Mouse (Mus musculus) hindbrain, embryonic 11.5 days (tissue): ENCODE measurements around the gene Hif1an. TPM values are rescaled to one million over a fixed set of nuclear protein-coding genes. Genes with fewer than 3 reads are reported as not detected.

Source experiments
- ATAC-seq: fragments of 200-750 bp; cut with Nextera tagmentation; 2 replicates; pipeline ENCODE4 v1.8.0; 2017; ENCODE audit warnings: mild to moderate bottlenecking, moderate TSS enrichment, moderate library complexity; ENCODE audit not compliant: low FRiP score
- DNase-seq: peaks from one replicate; pipeline ENCODE4 v3.0.0-alpha.2; 2015; ENCODE audit warnings: low spot score
- H3K27ac ChIP-seq: fragments of 300-500 bp; sonication (generic); 2 replicates; pipeline ENCODE4 v1.5.1; 2014; ENCODE audit warnings: mild to moderate bottlenecking, low read depth, low read length
- H3K27me3 ChIP-seq: fragments of 300-500 bp; sonication (generic); 2 replicates; pipeline ENCODE4 v1.6.1; 2014; ENCODE audit warnings: mild to moderate bottlenecking, low read length, moderate library complexity, mixed read lengths; ENCODE audit not compliant: control insufficient read depth, insufficient read depth
- H3K36me3 ChIP-seq: fragments of 300-500 bp; sonication (generic); 2 replicates; pipeline ENCODE4 v1.6.1; 2014; ENCODE audit warnings: mild to moderate bottlenecking, low read length, moderate library complexity, mixed read lengths; ENCODE audit not compliant: control insufficient read depth, insufficient read depth
- H3K4me1 ChIP-seq: fragments of 300-500 bp; sonication (generic); replicated peaks from 2 replicates; pipeline ENCODE4 v1.6.1; 2014; ENCODE audit warnings: low read length, mixed read lengths; ENCODE audit not compliant: control insufficient read depth, insufficient read depth
- H3K4me2 ChIP-seq: fragments of 300-500 bp; sonication (generic); replicated peaks from 2 replicates; pipeline ENCODE4 v1.6.1; 2014; ENCODE audit warnings: mild to moderate bottlenecking, low read depth, low read length
- H3K4me3 ChIP-seq: fragments of 300-500 bp; sonication (generic); 2 replicates; pipeline ENCODE4 v1.5.1; 2014; ENCODE audit warnings: low read depth, low read length
- H3K9ac ChIP-seq: fragments of 300-500 bp; sonication (generic); 2 replicates; pipeline ENCODE4 v1.6.1; 2014; ENCODE audit warnings: low read depth, low read length
- H3K9me3 ChIP-seq: fragments of 300-500 bp; sonication (generic); 2 replicates; pipeline ENCODE4 v1.6.1; 2016; ENCODE audit warnings: low read length; ENCODE audit not compliant: control insufficient read depth
- WGBS: fragments of 180-500 bp; shearing (Covaris S2); extraction: QIAGEN DNeasy Blood & Tissue Kit; methylation state at CpG from one replicate; pipeline ENCODE4 v1.1.7; 2014; 5-methylcytosine and 5-hydroxymethylcytosine counted together
- polyA plus RNA-seq: library from polyadenylated mRNA; unstranded; fragments of >200 nt; fragmentation: Nextera tagmentation; extraction: Ambion mirVana; gene quantifications from 2 replicates; pipeline ENCODE4 v1.2.1, GENCODE M21; 2014

Hif1an gene
- polyA plus RNA-seq, 1 experiment from 2014 or later = 31.9 TPM

- no peak overlapping the region for H3K9ac ChIP-seq
- no peaks in the 10 kb centered on the region for H3K36me3 ChIP-seq
- no peak for ATAC-seq
- H3K9me3 ChIP-seq = no peaks in the 10 kb centered on the region
- 83% methylated on average over 9 of the region's 9 CpGs for WGBS
- no peak overlapping the region for H3K4me3 ChIP-seq
- no peaks in the 10 kb centered on the region; the same call in 1 of the 2 replicates for H3K27me3 ChIP-seq
- no peak overlapping the region for H3K27ac ChIP-seq
- H3K4me1 ChIP-seq = no peaks in the 10 kb centered on the region
- H3K4me2 ChIP-seq = no peak overlapping the region
- no peak for DNase-seq
These were observed 37.0 kb upstream of the Hif1an start for GRCm38 (mm10) chr19:44525551-44526205.

GRCm38 (mm10) chr19:44530018-44530417 is 32.6 kb upstream of the Hif1an start:
- no peak overlapping the region for H3K4me2 ChIP-seq
- no peaks in the 10 kb centered on the region for H3K36me3 ChIP-seq
- 80% methylated on average over 6 of the region's 6 CpGs for WGBS
- H3K4me1 ChIP-seq = no peaks in the 10 kb centered on the region
- H3K9ac ChIP-seq = no peak overlapping the region
- no peak for DNase-seq
- H3K27ac ChIP-seq = no peak overlapping the region
- no peaks in the 10 kb centered on the region for H3K9me3 ChIP-seq
- H3K4me3 ChIP-seq = no peak overlapping the region
- ATAC-seq = no peak
- 0 out of 2 replicates have a peak, but pooled peaks cover 2% of the 10 kb centered on the region for H3K27me3 ChIP-seq

- ATAC-seq = no peak
- no peak overlapping the region for H3K4me3 ChIP-seq
- WGBS = 35% methylated on average over 3 of the region's 3 CpGs
- H3K27ac ChIP-seq = no peak overlapping the region
- H3K36me3 ChIP-seq = no peaks in the 10 kb centered on the region
- H3K4me2 ChIP-seq = no peak overlapping the region
- H3K9me3 ChIP-seq = no peaks in the 10 kb centered on the region
- no peaks in the 10 kb centered on the region for H3K4me1 ChIP-seq
- no peak overlapping the region for H3K9ac ChIP-seq
- 0 out of 2 replicates have a peak, but pooled peaks cover 2% of the 10 kb centered on the region for H3K27me3 ChIP-seq
- peak; percentile 25 for DNase-seq
These were observed 27.3 kb upstream of the Hif1an start for GRCm38 (mm10) chr19:44535376-44535775.

- H3K9ac ChIP-seq = no peak overlapping the region
- H3K9me3 ChIP-seq = 0 out of 2 replicates have a peak, but pooled peaks cover 2% of the 10 kb centered on the region
- H3K4me1 ChIP-seq = no peaks in the 10 kb centered on the region
- H3K4me3 ChIP-seq = no peak overlapping the region
- H3K36me3 ChIP-seq = no peaks in the 10 kb centered on the region
- no peaks in the 10 kb centered on the region for H3K27me3 ChIP-seq
- no peak overlapping the region for H3K4me2 ChIP-seq
- no peak overlapping the region for H3K27ac ChIP-seq
- 85% methylated on average over 8 of the region's 8 CpGs for WGBS
- ATAC-seq = no peak
- DNase-seq = no peak
These were observed 25.2 kb upstream of the Hif1an start for GRCm38 (mm10) chr19:44537416-44537815.

GRCm38 (mm10) chr19:44542694-44543178 is 19.9 kb upstream of the Hif1an start:
- H3K9me3 ChIP-seq = 0 out of 2 replicates have a peak, but pooled peaks cover 2% of the 10 kb centered on the region
- H3K36me3 ChIP-seq = no peaks in the 10 kb centered on the region
- H3K27ac ChIP-seq = no peak overlapping the region
- WGBS = 88% methylated on average over 8 of the region's 8 CpGs
- no peak overlapping the region for H3K4me3 ChIP-seq
- DNase-seq = no peak
- ATAC-seq = no peak
- no peak overlapping the region for H3K9ac ChIP-seq
- no peaks in the 10 kb centered on the region for H3K27me3 ChIP-seq
- no peaks in the 10 kb centered on the region; the same call in 1 of the 2 replicates for H3K4me1 ChIP-seq
- H3K4me2 ChIP-seq = no peak overlapping the region

- DNase-seq = no peak
- WGBS = 63% methylated on average over 10 of the region's 10 CpGs
- H3K27me3 ChIP-seq = no peaks in the 10 kb centered on the region
These were observed 18.3 kb upstream of the Hif1an start for GRCm38 (mm10) chr19:44544372-44544771.

GRCm38 (mm10) chr19:44544775-44545174 is 17.9 kb upstream of the Hif1an start:
- H3K4me2 ChIP-seq = peak overlapping the region; percentile 86
- H3K36me3 ChIP-seq = 0 out of 2 replicates have a peak, but pooled peaks cover 2% of the 10 kb centered on the region
- no peaks in the 10 kb centered on the region; the same call in 1 of the 2 replicates for H3K4me1 ChIP-seq
- H3K9me3 ChIP-seq = 0 out of 2 replicates have a peak, but pooled peaks cover 2% of the 10 kb centered on the region
- no peak overlapping the region for H3K9ac ChIP-seq
- WGBS = 3% methylated on average over 13 of the region's 13 CpGs
- ATAC-seq (no peak), DNase-seq (peak; percentile 90)
- no peaks in the 10 kb centered on the region for H3K27me3 ChIP-seq
- no peak overlapping the region for H3K27ac ChIP-seq
- H3K4me3 ChIP-seq = peak overlapping the region; percentile 46

More at GRCm38 (mm10) chr19:44544372-44544771, 18.3 kb upstream of the Hif1an start:
- Histone ChIP-seq H3K36me3 (0 out of 2 replicates have a peak, but pooled peaks cover 2% of the 10 kb centered on the region), H3K9ac (no peak overlapping the region), H3K4me3 (no peak overlapping the region), H3K27ac (no peak overlapping the region), H3K4me1 (no peaks in the 10 kb centered on the region; the same call in 1 of the 2 replicates), H3K4me2 (no peak overlapping the region), H3K9me3 (0 out of 2 replicates have a peak, but pooled peaks cover 2% of the 10 kb centered on the region)
- no peak for ATAC-seq

GRCm38 (mm10) chr19:44545321-44546041 is 17.2 kb upstream of the Hif1an start, which contains the start of gene Sec31b:
Sec31b (minus strand) TSS chr19:44545864.
- ATAC-seq (peak; percentile 67), DNase-seq (peak; percentile 59)
- H3K9me3 ChIP-seq = 0 out of 2 replicates have a peak, but pooled peaks cover 2% of the 10 kb centered on the region
- H3K4me2 ChIP-seq = peak within 1 kb of the TSS; percentile 86
- H3K4me1 ChIP-seq = no peaks in the 10 kb centered on the region; the same call in 1 of the 2 replicates
- H3K9ac ChIP-seq = peak within 1 kb of the TSS; percentile 35; the same call in 1 of the 2 replicates
- H3K27me3 ChIP-seq = no peaks in the 10 kb centered on the region
- no peak within 1 kb of the TSS for H3K27ac ChIP-seq
- WGBS = 1% methylated on average over 47 of the region's 47 CpGs
- peaks cover 2% of the 10 kb centered on the region; the same call in 1 of the 2 replicates for H3K36me3 ChIP-seq
- peak within 1 kb of the TSS; percentile 46 for H3K4me3 ChIP-seq
